Mouse (Mus musculus) heart, postnatal 0 days (tissue): Measurements from ENCODE around the gene 1700024G13Rik. TPM values are rescaled to one million over a fixed set of nuclear protein-coding genes. Genes with fewer than 3 reads are reported as not detected.

Experiments
- ATAC-seq: fragments of 200-750 bp; cut with Nextera tagmentation; 2 replicates; pipeline ENCODE4 v1.8.0; 2017; ENCODE audit warnings: low read depth, moderate number of reproducible peaks, moderate library complexity; ENCODE audit not compliant: insufficient read depth
- DNase-seq: peaks from one replicate; pipeline ENCODE4 v3.0.0-alpha.2; 2016; ENCODE audit warnings: low spot score
- H3K27ac ChIP-seq: fragments of 300-500 bp; sonication (generic); 2 replicates; pipeline ENCODE4 v1.5.1; 2014; ENCODE audit warnings: low read depth, mild to moderate bottlenecking
- H3K27me3 ChIP-seq: fragments of 300-500 bp; sonication (generic); 2 replicates; pipeline ENCODE4 v1.6.1; 2014; ENCODE audit warnings: low read length, mixed read lengths; ENCODE audit not compliant: control insufficient read depth, insufficient read depth
- H3K36me3 ChIP-seq: fragments of 300-500 bp; sonication (generic); replicated peaks from 2 replicates; pipeline ENCODE4 v1.6.1; 2014; ENCODE audit warnings: low read length, mixed read lengths; ENCODE audit not compliant: control insufficient read depth, insufficient read depth
- H3K4me1 ChIP-seq: fragments of 300-500 bp; sonication (generic); 2 replicates; pipeline ENCODE4 v1.6.1; 2014; ENCODE audit warnings: antibody characterized with exemption; ENCODE audit not compliant: control insufficient read depth, insufficient read depth
- H3K4me2 ChIP-seq: fragments of 300-500 bp; sonication (generic); 2 replicates; pipeline ENCODE4 v1.6.1; 2014; ENCODE audit warnings: low read depth, mild to moderate bottlenecking, low read length, moderate library complexity
- H3K4me3 ChIP-seq: fragments of 300-500 bp; sonication (generic); 2 replicates; pipeline ENCODE4 v1.5.1; 2014; ENCODE audit warnings: low read depth, low read length
- H3K9ac ChIP-seq: fragments of 300-500 bp; sonication (generic); replicated peaks from 2 replicates; pipeline ENCODE4 v1.6.1; 2014; ENCODE audit warnings: low read depth, low read length, mixed read lengths
- H3K9me3 ChIP-seq: fragments of 300-500 bp; sonication (generic); replicated peaks from 2 replicates; pipeline ENCODE4 v1.6.1; 2016; ENCODE audit warnings: low read length; ENCODE audit not compliant: control insufficient read depth
- CTCF ChIP-seq: IDR thresholded peaks from 2 replicates; pipeline ENCODE4 v1.5.1; 2016; ENCODE audit warnings: antibody characterized with exemption, control low read depth, low read depth
- EP300 ChIP-seq: IDR thresholded peaks from 2 replicates; pipeline ENCODE4 v1.6.1; 2016; ENCODE audit warnings: antibody characterized with exemption, low read depth
- WGBS: fragments of 180-500 bp; shearing (Covaris S2); extraction: QIAGEN DNeasy Blood & Tissue Kit; methylation state at CpG from one replicate; pipeline ENCODE4 v1.1.7; 2014; 5-methylcytosine and 5-hydroxymethylcytosine counted together
- polyA plus RNA-seq: library from polyadenylated mRNA; unstranded; fragments of >200 nt; fragmentation: Nextera tagmentation; extraction: Ambion mirVana; gene quantifications from 2 replicates; pipeline ENCODE4 v1.2.1, GENCODE M21; 2015
- total RNA-seq: library from RNA; depleted of rRNA; stranded (reverse); fragments of >200 nt; gene quantifications from 2 replicates; pipeline ENCODE4 v1.2.3, GENCODE M21; 2014; ENCODE audit warnings: low replicate concordance

Gene 1700024G13Rik
- total and polyA plus RNA-seq, 2 experiments from 2014 or later, result not detected

DNA sequence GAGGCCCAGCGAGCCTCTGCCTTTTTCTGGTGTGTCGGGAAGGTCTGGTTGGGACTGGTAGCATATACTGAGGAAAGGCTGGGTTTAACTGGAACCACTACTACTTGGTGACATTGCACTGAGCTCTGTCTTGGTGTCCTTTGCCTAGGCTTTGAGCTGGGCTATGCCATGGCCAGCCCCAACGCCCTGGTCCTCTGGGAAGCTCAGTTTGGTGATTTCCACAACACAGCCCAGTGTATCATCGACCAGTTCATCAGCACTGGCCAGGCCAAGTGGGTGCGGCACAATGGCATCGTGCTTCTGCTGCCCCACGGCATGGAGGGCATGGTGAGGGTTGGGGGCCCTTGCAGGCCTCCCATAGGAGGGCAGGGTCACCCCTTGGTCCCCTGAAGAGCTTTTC, 44.0 kb downstream of the 1700024G13Rik start:
- Histone ChIP-seq H3K4me2 (no peak overlapping the region), H3K27ac (no peak overlapping the region), H3K36me3 (no peaks in the 10 kb centered on the region), H3K4me1 (no peaks in the 10 kb centered on the region), H3K9ac (no peak overlapping the region), H3K4me3 (no peak overlapping the region), H3K27me3 (no peaks in the 10 kb centered on the region), H3K9me3 (no peaks in the 10 kb centered on the region)
- TF ChIP-seq CTCF (no peak), EP300 (no peak)
- ATAC-seq (no peak), DNase-seq (no peak)
- 87% methylated on average over 7 of the region's 7 CpGs for WGBS

DNA sequence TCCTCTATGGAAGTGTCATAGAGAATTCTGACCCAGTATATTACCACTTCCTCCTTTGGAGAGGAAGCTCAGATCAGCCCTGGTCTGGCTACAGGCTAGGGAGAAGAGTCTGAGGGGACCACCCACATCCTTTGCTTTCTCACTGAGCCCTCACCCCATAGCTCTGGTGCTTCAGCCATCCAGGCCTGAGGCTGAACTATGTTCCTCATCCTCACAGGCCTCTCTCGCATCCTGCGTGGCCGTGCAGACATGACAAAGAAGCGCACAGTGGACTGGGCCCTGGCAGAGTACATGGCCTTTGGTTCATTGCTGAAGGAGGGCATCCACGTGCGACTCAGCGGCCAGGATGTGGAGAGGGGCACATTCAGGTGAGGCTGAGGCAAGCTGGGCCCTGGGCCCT, 46.4 kb downstream of the 1700024G13Rik start:
- no peak for ATAC-seq
- DNase-seq, result no peak
- H3K4me2 ChIP-seq, result no peak overlapping the region
- H3K27ac ChIP-seq, result no peak overlapping the region
- 95% methylated on average over 7 of the region's 7 CpGs for WGBS
- H3K4me3 ChIP-seq, result no peak overlapping the region
- no peak for TF ChIP-seq CTCF
- TF ChIP-seq EP300, result no peak
- no peak overlapping the region for H3K9ac ChIP-seq
- no peaks in the 10 kb centered on the region for H3K36me3 ChIP-seq
- H3K4me1 ChIP-seq, result no peaks in the 10 kb centered on the region
- no peaks in the 10 kb centered on the region for H3K27me3 ChIP-seq
- no peaks in the 10 kb centered on the region for H3K9me3 ChIP-seq

GRCm38 (mm10) chr14:32336547-32336946, 51.6 kb downstream of the 1700024G13Rik start:
- no peak for ATAC-seq
- no peak overlapping the region for H3K9ac ChIP-seq
- 69% methylated on average over 11 of the region's 11 CpGs for WGBS
- H3K27me3 ChIP-seq, result no peaks in the 10 kb centered on the region
- no peak overlapping the region for H3K4me2 ChIP-seq
- no peak for DNase-seq
- no peak overlapping the region for H3K4me3 ChIP-seq
- no peak for TF ChIP-seq CTCF
- TF ChIP-seq EP300, result no peak
- H3K27ac ChIP-seq, result no peak overlapping the region
- H3K36me3 ChIP-seq, result no peaks in the 10 kb centered on the region
- H3K9me3 ChIP-seq, result no peaks in the 10 kb centered on the region
- no peaks in the 10 kb centered on the region for H3K4me1 ChIP-seq

DNA sequence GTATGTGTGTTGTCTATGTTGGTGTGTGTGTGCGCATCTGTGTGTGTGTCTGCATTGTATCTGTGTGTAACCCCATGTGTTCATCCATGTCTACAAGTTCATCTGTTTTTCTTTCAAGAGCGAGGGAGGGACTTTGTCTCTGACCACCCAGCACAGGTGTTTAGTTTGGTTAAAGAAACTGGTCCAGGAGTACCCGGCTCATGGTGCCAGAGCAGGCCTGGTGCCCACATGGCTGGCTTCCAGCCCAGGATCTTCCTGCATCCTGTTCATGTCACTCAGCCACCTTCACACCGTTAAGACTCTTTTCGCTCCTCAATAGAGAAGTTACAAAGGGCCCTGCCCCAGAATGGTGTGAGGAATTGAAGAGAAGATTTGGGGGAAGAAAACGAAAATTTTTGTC, 52.2 kb downstream of the 1700024G13Rik start:
- Histone ChIP-seq H3K9me3 (no peaks in the 10 kb centered on the region), H3K27ac (no peak overlapping the region), H3K4me3 (no peak overlapping the region), H3K27me3 (no peaks in the 10 kb centered on the region), H3K4me2 (no peak overlapping the region), H3K4me1 (no peaks in the 10 kb centered on the region), H3K36me3 (no peaks in the 10 kb centered on the region), H3K9ac (no peak overlapping the region)
- 69% methylated on average over 6 of the region's 6 CpGs for WGBS
- DNase-seq, result no peak
- no peak for TF ChIP-seq CTCF
- TF ChIP-seq EP300, result no peak
- no peak for ATAC-seq

DNA sequence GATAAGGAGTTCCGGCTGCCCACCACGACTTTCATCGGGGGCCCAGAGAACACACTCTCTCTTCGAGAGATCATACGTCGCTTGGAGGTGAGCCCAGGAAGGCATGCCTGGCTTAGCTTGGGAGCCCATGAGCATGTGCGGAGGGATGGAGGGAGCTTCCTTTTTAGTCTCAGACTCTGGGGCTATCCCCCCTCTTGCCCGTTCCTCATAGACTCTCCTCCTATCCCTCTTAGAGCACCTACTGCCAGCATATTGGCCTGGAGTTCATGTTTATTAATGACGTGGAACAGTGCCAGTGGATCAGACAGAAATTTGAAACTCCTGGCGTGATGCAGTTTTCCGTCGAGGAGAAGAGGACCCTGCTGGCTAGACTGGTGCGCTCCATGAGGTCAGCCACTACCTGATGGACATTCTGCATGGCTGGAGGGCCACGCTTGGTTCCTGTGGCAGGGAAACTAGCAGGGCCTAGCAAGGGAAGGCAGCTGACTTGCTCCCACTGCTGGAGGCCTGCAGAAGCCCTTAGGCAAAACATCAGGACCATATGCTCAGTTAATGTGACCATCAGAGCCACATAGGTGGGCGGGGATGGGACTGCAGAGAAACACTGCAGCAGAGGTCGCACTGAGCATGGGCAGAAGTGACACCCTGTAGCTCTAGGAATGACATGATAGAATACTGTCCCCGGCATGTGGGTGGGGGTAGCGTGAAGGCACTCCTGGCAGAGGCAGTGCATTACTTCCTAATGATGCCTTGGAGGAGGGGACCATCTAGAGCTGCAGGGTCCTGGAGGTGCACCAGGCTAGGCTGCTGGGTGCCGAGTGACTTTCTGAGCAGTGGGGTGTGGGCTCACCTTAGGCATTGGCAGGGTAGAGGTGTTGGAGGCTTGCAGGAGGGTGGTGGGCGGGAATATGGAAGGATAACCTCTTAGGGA, 55.4 kb downstream of the 1700024G13Rik start:
- 83% methylated on average over 20 of the region's 20 CpGs for WGBS
- no peaks in the 10 kb centered on the region for H3K27me3 ChIP-seq
- no peaks in the 10 kb centered on the region for H3K36me3 ChIP-seq
- ATAC-seq, result no peak
- H3K9ac ChIP-seq, result no peak overlapping the region
- no peaks in the 10 kb centered on the region for H3K9me3 ChIP-seq
- H3K4me3 ChIP-seq, result no peak overlapping the region
- no peak overlapping the region for H3K4me2 ChIP-seq
- H3K4me1 ChIP-seq, result no peaks in the 10 kb centered on the region
- no peak for TF ChIP-seq CTCF
- TF ChIP-seq EP300, result no peak
- no peak overlapping the region for H3K27ac ChIP-seq
- no peak for DNase-seq
